8 mouse cellular contexts compared by ENCODE assay signal in genomic region chr14:57534961-57535360, GRCm38 (mm10). TPM values are rescaled to one million over a fixed set of nuclear protein-coding genes. Genes with fewer than 3 reads are reported as not detected.
DNase-seq lines count a peak whose midpoint lies in the region; ATAC-seq lines count a peak whose summit lies in the region.

No protein-coding gene starts in this region.

- H3K4me1 ChIP-seq in liver, embryonic 11.5 days (replicated peaks; ENCODE audit: control insufficient read depth, insufficient read depth, low read length): peaks cover 2% of the 10 kb centered on the region

- DNase-seq in adrenal gland, postnatal 10 days: peak; percentile 67
- DNase-seq in adrenal gland, postnatal 4 days (ENCODE audit: low spot score in 2 of 2): no peak
- peak; percentile 69 to 73 for DNase-seq in right cerebral cortex, postnatal 10 days (ENCODE audit: low spot score in 2 of 2)
- DNase-seq in right cerebral cortex, adult 18-20 months: no peak
- DNase-seq in heart, postnatal 14 days: peak; percentile 70 to 79
- DNase-seq in lung, postnatal 10 days: peak; percentile 83
- DNase-seq in liver, embryonic 11.5 days (ENCODE audit: low spot score): no peak

- H3K4me2 ChIP-seq in liver, embryonic 11.5 days: no peak overlapping the region

- no peak for ATAC-seq in liver, embryonic 11.5 days (replicated peaks; ENCODE audit: low FRiP score)
- no peak for ATAC-seq in CD4-positive, CD25-positive, alpha-beta regulatory T cell, adult 4 months

- H3K36me3 ChIP-seq in liver, embryonic 11.5 days (ENCODE audit: control insufficient read depth, insufficient read depth, low read length): no peaks in the 10 kb centered on the region

- H3K27ac ChIP-seq in liver, embryonic 11.5 days (ENCODE audit: low read depth, low read length): no peak overlapping the region

- 25% methylated on average over 8 of the region's 8 CpGs for WGBS in liver, embryonic 11.5 days

- no peaks in the 10 kb centered on the region for H3K9me3 ChIP-seq in liver, embryonic 11.5 days (ENCODE audit: control insufficient read depth, low read length)

- H3K4me3 ChIP-seq in liver, embryonic 11.5 days (ENCODE audit: low read depth, low read length): no peak overlapping the region

- no peak overlapping the region for H3K9ac ChIP-seq in liver, embryonic 11.5 days (ENCODE audit: low read depth, low read length)

- intact Hi-C loops in heart, postnatal 14 days (cut with DNase I): loop anchor here (2.0 to 5.0 kb wide), 2 partner anchors 37 to 84 kb away; partner anchors contain the start of gene Eef1akmt1

- peaks cover 15% of the 10 kb centered on the region for H3K27me3 ChIP-seq in liver, embryonic 11.5 days (replicated peaks; ENCODE audit: control insufficient read depth, insufficient read depth, low read length)

RNA-seq across cellular contexts. Expression of gene Il17d, which starts 10.4 kb away (rescaled TPM):
- 1 to 10 TPM; 3.3 to 3.8 TPM for total RNA-seq in adrenal gland, postnatal 10 days (2021)
- total RNA-seq in adrenal gland, postnatal 4 days (2021): 1 to 10 TPM; 4.7 to 4.8 TPM
- 1 to 10 TPM; 4.3 to 6.0 TPM for total RNA-seq in heart, postnatal 14 days (2021)
- 0.26 and 0.43 TPM in 2 replicates for polyA plus RNA-seq in liver, embryonic 11.5 days (2014; fragmentation: Nextera tagmentation; extraction: Ambion mirVana)
- polyA plus RNA-seq in CD4-positive, CD25-positive, alpha-beta regulatory T cell, adult 4 months (2017; shearing (Covaris generic)): not detected

RNA-seq across cellular contexts. Expression of gene Eef1akmt1, which starts 36.5 kb away (rescaled TPM):
- 10 to 100 TPM; 32.3 to 34.6 TPM for total RNA-seq in adrenal gland, postnatal 10 days (2021)
- 10 to 100 TPM; 24.5 to 29.4 TPM for total RNA-seq in adrenal gland, postnatal 4 days (2021)
- 10 to 100 TPM; 29.6 to 31.6 TPM for total RNA-seq in heart, postnatal 14 days (2021)
- polyA plus RNA-seq in liver, embryonic 11.5 days (2014; fragmentation: Nextera tagmentation; extraction: Ambion mirVana): 80.6 and 92.7 TPM in 2 replicates
- polyA plus RNA-seq in CD4-positive, CD25-positive, alpha-beta regulatory T cell, adult 4 months (2017; shearing (Covaris generic)): 100 to 1,000 TPM; 125 to 131 TPM

Comparison
In these comparisons a context has a peak if more than half of its experiments do, and no peak if none do; other contexts are left out.
1. DNase-seq: peak in adrenal gland, postnatal 10 days (single experiment), right cerebral cortex, postnatal 10 days (2 of 2), heart, postnatal 14 days (2 of 2) and lung, postnatal 10 days (single experiment); none in adrenal gland, postnatal 4 days (0 of 2), right cerebral cortex, adult 18-20 months (single experiment) and liver, embryonic 11.5 days (single experiment).